Mouse (Mus musculus): ENCODE results near the gene Lep.
A peak's percentile ranks its signal among the peaks of the same experiment; 100 is the strongest.

Lep gene

DNA sequence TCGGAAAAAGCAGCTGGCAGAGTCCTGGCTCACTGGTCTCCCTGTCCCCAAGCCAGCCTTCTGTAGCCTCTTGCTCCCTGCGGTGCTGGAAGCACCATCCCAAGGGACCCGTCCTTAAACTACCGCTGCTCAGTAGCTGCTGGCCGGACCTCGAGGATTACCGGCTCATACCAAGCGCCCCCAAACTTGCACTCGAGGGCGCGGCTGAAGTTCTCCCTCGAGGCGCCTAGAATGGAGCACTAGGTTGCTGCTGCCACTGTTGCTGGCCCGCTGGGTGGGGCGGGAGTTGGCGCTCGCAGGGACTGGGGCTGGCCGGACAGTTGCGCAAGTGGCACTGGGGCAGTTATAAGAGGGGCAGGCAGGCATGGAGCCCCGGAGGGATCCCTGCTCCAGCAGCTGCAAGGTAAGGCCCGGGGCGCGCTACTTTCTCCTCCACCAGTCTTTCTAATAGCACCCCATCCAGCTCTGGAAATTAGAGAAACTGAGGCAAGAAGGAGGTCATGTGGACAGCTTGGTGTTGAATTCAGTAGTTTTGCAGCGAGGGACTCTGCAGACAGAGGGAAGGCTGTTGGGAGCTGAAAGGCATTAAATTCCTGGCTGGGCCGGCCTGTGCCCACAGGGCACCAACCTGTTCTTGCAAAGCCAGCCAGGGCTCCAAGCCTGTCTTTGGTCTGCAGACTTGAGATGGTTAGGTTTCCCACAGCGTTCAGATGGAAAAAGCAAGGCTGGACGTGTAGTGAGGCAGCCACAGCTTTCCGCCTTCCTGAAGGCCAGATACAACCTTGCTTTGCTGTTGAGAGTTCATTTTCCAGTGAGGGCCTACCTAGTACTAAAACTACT, at the start of gene Lep:
Gene Lep (plus strand): TSS at position 375 of the 840 bp plus-strand sequence.
- no peak for DNase-seq

DNA sequence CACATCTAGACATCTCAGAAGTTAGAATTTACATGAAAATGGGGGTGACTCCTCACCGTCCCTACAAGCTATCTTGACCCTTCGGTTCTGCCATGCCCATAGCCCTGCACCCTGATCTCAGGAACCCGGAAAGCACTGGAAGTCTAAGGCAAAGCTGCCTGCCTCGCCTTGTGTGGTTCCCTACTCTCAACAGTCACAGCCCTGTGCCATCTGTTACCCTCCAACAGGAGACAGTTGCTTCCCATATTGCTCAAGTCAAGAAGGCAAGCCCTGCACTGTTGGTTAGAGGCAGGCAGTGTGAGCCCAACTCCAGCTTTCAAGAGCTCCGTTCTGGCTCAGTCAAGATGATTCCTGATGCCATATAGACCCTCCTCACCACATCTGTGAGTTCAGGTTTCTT, 48.4 kb upstream of the Lep start:
- no peak for DNase-seq

- DNase-seq: no peak
Observed at GRCm38 (mm10) chr6:29013216-29013615, 46.8 kb upstream of the Lep start.

- DNase-seq: no peak
Observed at GRCm38 (mm10) chr6:29016891-29017412, 43.1 kb upstream of the Lep start.

DNA sequence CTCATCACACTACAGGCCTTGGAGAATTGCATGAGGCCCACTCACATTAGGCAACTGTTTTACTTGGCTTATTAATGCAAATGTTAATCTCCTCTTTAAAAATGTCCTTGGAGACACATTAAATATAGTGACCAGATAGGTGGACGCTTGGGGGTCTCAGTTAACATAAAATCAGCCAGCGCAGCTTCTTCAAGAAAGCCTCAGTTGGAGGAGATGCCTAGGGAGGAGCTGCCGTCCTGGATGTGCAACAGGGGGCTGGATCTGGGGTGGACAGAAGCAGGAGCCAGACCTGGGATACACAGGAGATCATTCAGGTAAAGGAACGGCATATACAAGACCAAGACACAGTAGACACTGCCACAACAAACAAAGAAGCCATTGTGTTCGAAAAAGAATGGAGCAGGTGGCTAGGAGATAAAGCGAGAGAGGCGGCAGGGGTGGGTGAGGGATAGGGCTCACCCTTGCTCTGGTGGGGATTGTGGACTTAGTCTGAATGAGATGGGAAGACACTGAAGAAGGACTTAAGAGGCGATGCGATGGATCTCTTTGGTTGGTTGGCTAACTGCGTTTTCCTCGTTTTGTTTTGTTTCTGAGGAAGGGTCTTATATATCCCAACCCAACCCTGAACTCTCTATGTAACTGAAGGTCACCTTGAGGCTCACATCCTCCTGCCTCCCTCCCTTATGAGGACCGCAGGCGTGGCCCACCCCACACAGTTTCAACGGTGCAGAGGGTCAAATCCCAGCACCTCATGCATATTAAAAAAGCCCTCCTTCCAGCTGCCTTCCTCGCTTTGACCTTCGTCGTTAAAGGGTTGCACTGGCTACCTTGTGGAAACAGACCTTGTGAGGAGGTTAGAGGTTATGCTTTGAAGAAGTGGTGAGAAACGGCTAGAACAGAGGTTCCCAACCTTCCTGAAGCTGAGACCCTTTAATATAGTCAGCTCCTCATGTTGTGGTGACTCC, 40.0 kb upstream of the Lep start:
- no peak for DNase-seq

GRCm38 (mm10) chr6:29020937-29021336, 39.1 kb upstream of the Lep start:
- DNase-seq: no peak

- no peak for DNase-seq
Observed at GRCm38 (mm10) chr6:29021501-29021900, 38.5 kb upstream of the Lep start.

DNA sequence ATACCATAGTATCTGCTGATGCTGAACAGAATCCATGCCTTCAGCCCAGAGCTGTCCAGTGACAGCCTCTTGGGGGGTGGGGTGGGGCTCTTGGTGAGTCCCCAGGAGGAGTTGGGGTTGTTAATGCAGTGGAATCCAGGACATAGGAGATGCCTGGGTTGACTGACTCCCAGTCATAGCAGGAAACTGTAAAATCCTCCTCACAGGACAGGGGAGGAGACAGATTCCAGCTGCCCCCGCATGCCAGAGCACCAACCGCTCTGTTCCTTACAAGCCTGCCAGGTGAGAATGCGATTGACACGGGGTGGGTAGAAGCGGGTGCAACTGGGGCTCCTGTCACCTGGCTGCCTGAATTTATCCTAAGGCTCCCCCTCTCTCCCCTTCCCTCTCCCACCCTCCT, 37.9 kb upstream of the Lep start:
- DNase-seq: no peak

DNA sequence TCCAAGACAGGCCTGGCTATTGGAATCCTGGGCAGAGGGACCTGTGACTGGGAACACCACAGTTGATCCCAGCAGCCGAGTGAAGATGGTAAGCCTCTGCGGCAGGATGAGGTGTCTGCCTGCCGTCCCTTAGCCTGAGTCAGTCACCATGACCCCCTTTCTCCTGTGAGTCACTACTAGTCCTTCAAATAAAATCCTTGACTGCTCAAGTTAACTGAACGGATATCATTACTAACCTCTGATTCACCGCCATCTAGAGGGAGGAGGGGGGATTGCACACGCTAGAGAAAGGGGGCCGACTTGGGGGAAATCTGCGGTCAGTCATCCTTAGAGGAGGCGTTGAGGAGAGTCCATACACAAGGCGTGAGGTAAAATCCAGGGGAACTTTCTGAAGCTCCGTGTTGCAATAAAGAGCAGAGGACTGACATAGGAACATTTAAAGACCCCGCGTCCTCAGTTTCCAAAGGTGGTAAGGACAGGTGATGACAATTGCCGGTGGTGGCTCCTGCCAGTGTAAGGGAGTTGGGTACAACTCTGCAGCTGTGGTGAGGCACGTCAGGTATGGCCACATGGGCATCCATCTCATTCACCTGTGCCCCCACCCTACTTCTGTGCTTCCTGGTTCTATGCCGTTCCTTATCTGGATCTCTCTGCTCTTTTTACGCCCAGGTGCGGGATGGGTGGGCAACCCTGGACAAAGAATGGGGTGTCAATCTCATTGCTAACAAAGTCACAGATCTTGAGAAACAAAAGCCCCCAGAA, 36.6 kb upstream of the Lep start:
- DNase-seq: peak; percentile 32 to 67

DNA sequence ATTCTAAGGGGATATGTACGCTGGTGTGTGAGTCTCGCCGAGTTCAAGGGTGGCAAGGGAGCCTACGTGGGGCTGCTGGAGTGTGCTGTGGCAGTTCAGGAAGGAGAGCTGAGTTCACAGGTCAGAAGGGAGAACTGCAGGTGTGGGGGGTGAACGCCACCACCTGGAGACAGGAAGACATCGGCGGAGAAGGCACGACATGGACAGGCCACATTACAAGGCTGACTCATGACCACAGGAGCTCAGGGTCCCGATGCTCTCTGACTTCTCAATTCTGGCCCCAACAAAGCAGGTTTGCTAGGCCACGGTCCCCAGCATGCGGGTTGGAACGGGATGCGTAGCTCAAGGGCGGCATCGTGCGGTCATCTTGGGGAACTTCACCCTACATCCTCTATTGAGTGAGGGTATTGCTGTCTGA, 36.0 kb upstream of the Lep start:
- peak; percentile 59 to 73 for DNase-seq

DNA sequence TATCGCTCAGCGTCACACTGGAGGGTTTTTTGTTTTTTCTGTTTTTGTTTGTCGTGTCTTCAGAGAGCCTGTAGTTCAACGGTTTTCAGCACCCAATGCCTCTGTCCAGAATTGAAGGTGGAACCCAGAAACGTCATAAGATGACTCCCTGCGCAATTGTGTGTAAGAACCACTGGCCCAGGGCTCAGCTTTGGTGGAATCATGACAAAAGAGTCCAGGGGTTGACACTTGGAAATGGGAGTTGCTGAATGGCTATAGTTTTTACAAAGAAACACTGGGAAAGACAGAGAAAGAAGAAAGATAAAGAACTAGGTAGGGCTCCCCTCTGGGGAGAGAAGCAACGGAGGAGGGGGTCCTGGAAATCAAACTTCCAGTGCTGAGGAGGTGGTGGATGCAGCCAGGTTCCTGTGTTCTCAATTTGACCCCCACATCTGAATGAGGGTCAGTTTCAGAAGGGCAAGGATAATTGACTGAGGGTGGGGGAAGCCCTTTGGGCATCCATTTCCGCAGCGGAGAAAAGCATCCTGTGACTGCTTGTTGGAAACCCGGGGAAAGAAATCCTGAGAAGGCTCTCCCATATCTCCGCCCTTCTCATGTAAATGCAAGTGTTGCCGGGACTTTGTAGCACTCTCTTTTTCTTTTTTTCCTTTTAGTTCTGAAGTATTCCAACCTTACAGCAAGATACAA, 34.1 kb upstream of the Lep start:
- DNase-seq: no peak

- DNase-seq: no peak
Observed at GRCm38 (mm10) chr6:29026766-29027165, 33.3 kb upstream of the Lep start.

DNA sequence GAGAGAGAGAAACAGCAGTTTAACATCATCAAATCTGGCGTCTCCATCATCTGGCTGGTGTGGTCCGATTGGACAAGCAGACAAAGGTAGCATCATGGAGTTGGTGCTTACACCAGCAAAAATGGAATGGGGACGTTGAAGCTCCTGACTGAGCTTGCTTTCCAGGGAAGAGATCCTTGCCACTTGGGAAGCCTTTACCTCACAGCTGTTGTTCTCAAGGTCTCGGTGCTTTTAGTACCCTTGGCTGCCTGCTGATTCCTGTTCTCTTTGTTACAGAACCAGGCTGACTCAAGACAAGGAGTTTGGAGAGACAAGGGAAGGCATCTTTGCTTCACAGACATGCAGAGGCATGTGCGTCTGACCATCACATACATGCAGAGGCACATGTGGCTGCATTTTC, 31.9 kb upstream of the Lep start:
- DNase-seq: no peak

- peak in 1 of 2 experiments; percentile 1 for DNase-seq
Observed at GRCm38 (mm10) chr6:29029521-29029920, 30.5 kb upstream of the Lep start.

- peak; percentile 64 to 77 for DNase-seq
Observed at GRCm38 (mm10) chr6:29031216-29031615, 28.8 kb upstream of the Lep start.

- no peak for DNase-seq
Observed at GRCm38 (mm10) chr6:29031704-29032310, 28.2 kb upstream of the Lep start.

DNA sequence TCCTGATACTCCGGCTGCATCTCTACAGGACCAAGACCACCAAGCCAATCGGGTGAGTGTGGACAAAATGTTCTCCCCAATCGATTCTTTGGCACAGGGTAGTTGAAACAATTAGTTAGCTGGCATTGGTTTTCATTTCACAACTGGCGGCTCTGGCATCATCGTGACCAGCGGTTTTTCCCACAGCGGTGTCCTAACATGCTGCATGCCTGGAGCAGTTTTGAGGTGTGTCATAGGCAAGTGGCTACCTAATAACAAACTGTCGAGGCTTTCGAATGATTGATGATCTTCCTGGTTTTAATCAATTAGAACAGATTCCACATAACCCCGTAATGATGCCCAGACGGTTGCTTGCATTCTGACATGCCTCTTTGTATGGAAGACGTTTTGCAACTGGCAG, 27.6 kb upstream of the Lep start:
- no peak for DNase-seq

DNA sequence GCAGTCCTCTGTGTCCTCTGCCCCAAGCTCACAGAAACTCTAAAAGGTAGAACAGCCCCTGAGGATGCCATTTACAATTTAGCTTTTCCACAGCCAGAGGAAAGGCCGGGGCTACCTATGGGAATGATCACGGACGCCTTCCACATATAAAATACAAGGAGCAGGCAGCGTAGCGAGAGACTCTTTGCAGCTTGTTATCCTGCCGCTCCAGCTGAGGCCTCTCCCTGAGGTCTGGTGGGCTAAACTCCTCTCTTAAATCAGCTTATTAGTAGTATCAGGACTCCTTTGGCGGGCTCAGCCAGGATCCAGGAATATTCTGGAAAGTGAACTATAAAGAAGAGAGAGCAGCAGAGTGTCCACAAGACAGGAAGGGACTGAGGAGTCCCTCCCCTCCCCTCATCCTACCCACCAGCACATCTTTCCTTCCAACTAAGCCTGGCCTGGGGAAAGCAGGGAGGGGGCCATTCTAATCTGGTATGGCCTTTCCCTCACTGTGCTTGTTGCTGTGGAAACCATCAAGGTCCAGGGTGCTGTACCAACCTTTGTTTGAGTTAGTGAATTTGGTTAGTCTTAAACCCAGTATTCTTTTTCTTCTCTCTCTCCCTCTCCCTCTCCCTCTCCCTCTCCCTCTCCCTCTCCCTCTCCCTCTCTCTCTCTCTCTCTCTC, 25.9 kb upstream of the Lep start:
- no peak for DNase-seq

DNA sequence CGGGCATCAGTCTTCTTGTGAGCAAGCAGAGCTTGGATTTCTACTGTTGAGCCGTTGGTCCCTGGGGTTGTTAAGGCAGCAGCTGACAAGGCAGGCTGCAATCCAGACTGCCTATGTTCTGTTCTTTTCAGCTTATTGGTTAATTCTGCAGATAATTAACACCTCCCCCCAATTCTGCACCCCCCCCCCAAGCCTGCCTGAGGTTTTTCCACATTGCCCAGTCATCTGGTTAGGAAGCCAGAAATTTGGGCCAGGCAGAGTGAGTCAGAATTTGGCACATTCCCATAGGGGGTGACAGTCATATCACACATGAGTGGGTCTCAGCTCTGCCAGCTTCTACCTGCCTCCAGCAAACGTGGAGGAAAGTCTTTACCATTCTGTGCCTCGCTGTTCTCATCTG, 23.3 kb upstream of the Lep start:
- no peak for DNase-seq

DNA sequence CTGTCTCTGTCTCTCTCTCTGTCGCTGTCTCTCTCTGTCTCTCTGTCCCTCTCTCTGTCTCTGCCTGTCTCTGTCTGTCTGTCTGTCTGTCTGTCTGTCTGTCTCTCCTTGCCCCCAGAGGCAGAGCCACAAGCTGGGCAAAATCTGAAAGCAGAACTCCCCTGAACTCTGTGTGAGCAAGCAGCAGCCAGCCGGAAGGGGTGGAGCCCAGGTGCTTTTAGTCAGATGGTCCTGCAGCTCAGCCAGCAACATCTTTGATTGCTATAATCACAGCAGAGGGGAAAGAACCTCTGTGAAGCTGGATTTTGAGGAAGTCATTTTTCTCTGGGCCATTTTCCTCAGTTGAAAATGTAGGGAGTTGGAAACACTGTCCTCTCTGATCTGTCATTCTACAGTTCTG, 19.8 kb upstream of the Lep start:
- no peak for DNase-seq

DNA sequence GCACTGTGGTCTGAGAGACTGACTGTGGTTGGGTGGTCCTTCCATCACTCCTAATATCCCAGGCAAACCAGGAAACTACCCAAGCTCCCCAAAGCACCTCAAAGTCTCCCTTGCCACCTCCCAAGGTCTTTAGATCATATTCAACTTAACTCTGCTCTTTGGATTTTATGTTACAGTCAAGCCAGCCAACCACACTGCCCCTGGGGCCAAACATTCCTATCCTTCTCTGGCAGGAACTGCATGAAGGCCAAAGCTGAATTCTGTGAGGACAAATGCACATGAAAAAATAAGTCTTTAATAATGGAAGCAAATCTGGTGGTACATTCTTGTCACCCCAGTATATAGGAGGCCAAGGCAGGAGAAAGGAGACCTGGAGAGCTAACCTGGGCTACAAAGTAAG, 16.0 kb upstream of the Lep start:
- no peak for DNase-seq

All from lung, postnatal 4 days (tissue).